Mouse (Mus musculus): Measurements from ENCODE around the gene Slc44a5.
"Not testable (repeated sequence)": the region's sequence is repeated elsewhere in the genome, so short reads cannot be mapped to it uniquely, and the experiment has no call there.

Slc44a5 gene

DNA sequence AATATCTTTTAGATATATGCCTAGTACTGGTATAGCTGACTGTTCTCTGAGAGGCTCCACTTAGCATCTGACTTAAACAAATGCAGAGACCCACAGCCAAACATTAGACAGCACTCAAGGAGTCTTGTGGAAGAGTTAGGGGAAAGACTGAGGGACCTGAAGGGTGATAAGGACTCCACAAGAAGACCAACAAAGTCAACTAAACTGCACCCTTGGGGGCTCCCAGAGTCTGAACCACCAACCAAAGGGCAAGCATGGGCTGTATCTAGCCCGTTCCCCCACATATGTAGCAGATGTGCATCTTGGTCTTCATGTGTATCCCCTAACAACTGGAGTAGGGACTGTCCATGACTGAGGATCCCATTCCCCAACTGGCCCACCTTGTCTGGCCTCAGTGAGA is 271.7 kb downstream of the Slc44a5 start:
- DNase-seq, result no peak

DNA sequence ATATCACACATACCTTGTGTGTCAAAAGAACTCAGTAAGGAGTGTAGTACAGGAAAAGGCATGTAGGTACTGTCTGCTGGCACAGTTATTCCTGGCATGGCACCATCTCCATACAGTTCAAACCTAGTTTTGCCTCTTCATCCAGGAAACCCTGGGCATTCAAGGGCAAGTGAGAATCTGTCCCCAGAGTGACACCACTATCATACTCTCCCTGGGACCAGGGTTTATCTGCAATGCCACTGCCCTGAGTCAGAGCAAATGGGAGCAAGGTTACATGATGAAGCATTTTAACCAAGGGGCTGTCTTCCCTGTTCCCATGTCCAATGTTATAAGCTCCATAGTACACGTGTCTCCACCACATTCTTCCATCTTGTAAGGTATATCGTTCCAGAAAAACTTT is 278.2 kb downstream of the Slc44a5 start:
- no peak for DNase-seq

DNA sequence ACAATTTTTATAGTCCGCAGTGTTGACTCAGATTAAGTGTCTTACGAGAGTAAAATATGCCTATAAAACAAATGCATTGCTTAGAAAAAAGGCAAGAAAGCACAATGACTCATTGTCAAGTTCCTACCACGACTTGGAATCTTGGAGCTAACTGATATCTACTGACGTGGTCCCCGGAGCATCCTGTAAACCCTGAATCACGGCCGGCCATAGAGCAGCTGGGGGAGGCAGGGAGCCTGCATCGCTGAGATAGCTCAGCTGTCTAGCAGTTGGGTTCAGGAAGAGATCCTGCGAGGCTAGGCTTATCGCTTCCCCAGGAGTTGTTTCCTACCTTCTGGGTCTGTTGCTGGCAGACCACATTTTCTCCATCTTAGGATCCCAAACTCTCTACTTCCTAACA is 279.0 kb downstream of the Slc44a5 start:
- DNase-seq, result no peak

DNA sequence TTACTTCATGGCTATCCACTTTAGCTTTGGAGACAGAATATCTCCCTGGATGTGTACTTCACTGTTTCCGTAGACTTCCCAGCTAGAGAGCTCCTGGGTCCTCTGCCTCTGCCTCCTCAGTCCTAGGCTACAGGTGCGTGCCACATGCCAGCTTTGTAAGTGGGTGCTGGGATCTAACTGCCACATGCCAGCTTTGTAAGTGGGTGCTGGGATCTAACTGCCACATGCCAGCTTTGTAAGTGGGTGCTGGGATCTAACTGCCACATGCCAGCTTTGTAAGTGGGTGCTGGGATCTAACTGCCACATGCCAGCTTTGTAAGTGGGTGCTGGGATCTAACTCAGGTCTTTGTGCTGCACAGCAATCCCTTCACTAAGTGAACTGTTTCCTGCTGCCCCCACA is 281.0 kb downstream of the Slc44a5 start:
- DNase-seq, result not testable (repeated sequence)

DNA sequence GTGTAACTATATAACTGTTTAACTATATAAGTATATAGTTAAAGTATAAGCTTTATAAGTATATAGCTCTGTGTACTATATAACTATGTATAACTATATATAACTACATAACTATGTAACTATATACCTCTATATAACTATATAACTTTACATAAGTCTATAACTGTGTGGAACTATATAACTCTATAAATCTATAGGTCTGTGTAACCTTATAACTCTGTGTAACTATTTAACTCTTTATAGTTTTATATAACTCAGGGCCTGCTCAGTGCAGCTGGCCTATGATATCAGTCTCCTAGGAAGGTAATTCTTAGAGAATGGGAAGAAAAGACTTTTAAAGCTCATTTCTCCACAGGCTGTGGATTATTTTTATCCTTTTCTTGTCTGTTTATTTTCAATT is 284.1 kb downstream of the Slc44a5 start:
- DNase-seq, result no peak

DNA sequence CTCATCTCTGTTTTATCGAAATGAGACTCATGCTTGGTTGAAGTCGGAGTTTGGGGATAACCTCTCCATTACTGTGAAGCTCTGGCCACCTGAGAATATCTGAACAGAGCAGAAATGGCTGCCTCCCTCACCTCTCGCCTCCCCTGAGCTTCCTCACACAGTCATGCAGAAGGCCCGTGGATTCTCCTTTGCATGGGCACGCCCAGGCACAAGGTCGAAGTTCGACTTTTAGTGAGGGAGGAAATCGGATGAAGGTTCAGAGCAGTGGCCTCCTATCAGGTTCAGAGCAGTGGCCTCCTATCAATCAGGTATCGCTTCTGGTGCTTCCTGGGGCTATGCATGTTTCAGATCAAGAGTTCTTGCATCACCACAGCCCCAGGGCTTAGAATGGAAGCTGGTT is 295.1 kb downstream of the Slc44a5 start:
- DNase-seq, result no peak

DNA sequence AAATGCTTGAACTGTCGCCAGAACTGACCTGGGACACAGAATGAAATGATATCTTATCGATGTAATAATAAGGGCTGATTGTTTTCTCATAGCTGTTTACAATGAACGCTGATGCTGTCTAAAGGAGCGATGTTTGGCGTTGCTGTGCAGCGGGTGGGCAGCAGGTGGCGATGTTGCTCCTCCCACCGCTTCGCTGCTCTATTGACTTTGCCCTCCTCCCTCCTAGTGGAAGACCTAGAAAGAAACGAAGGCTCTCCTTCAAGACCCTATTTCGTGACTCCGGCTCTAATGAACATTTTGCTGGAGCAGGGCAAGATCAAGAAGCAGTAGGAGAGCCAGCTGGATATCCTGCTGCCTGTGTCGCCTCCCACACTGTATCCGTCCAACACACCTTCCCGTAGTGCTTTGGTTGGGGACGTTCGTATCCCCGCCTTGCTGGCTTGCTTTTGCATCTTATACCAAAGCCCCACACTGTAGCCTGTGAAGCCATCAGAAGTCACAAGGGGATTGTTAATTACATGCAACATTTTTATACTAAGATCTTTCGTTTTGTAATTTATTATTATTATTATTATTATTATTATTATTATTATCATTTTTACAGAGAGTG is 296.6 kb downstream of the Slc44a5 start:
- DNase-seq, result peak; percentile 53

DNA sequence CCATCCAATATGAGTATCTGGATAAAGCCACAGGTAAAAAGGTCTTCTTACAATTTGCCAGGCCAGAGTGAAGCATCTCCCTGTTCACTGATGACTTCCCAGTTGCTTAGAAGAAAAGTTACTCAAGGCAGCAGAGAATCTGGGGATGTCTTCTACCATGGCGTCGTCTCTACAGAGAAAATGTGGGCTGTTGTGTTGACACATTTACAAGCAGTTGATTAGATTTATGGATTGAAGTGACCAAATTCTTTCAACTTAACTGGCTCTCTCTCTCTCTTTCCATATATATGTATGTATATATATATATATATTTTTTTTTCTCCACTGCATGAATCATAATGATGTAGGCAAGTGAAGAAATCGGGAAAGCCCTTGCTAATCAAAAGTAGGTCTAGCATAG is 301.4 kb downstream of the Slc44a5 start:
- DNase-seq, result no peak

DNA sequence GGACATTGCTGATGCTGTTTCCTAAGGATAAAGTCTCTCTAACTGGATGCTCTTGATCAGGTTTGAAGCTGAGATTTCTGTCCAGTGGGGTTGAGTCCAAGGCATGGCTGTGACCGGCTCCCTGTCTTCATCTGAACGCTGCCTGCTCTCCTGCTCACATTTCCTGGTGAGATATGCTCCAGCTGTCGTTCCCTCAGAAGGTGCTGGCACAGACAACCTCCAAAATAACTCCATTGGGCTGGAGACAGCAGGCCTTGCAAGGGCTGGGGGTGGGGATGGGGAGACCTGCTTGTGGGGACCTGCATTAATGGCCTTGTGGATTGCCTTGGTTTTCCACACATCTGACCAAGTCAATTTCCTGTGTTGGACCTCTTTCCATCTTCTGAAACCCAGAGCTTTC is 311.0 kb downstream of the Slc44a5 start:
- DNase-seq, result no peak

DNA sequence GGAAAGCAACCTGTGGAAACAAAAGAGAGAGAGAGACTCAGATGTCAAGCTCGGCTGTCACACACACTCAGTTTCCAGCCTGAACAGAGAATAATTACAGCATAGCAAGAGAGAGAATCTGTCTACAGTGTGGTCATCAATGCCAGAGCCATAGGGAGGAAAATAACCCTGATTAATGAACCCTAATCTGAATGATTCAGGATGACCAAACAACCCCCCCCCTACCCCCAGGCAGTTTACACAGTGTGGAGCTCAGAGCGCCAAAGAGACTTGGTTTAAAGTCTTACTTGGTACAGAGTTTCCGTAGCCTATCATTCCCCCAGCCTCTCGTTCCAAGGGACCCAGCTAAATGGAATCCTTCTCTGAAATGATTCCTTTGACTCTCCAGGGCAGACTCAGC is 312.1 kb downstream of the Slc44a5 start:
- no peak for DNase-seq

DNA sequence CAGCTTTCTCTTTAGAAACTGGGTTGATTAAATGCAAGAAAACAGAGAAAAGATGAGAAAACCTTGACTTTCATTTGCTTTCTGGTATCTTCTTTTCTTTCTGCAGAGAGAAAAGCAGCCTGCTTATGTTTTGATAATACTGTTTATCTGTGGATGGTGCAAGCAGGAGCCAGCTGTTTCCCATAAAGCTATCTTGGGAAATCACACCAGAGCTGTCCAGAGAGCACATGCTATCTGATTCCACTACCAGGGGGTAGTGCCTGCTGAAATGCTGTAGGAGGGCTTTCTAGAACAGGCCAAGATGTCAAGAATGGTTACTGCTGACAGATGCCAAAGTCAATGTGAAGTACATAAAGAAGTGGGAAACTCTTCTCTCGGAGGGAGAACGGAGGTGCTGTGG is 314.0 kb downstream of the Slc44a5 start:
- DNase-seq, result no peak

DNA sequence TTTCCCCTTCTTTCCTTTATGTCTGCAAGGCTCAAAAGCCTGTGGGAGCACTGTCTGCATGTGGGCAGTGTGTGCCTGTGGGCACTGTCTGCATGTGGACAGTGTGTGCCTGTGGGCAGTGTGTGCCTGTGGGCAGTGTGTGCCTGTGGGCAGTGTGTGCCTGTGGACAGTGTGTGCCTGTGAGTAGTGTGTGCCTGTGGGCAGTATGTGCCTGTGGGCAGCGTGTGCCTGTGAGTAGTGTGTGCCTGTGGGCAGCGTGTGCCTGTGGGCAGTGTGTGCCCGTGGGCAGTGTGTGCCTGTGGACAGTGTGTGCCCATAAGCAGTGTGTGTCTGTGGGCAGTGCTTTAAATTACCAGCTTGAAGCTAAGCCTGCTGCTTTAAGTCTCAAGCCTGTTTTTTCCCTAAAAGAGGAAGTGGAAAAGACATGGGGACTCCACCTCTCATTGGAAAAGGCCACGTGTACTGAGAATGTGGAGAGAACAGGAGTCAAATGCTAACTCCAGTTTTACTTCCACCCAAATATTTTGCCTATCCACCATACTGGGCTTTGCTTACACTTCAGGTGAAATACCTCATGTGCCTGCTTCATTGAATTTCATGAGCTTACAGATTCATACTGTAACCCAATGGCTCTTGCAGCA is 315.3 kb downstream of the Slc44a5 start:
- DNase-seq, result no peak

DNA sequence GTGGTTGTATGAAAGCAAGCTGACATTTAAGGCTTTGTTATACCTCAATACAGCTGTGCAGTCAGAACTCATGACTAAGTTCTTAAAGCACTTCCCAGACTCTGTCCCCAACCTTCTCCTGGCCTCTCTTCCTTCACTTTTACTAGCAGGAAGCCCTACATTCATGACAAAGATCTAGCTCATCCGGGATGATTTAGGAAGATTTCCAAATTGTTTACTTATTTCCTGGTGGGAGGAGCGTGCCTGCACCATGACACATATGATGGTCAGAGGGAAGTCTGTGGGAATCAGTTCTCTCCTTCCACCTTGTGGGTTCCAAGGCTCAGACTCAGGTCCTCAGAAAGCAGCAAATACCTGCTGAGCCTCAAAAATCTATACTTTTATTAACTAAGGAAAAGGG is 317.1 kb downstream of the Slc44a5 start:
- DNase-seq, result no peak

DNA sequence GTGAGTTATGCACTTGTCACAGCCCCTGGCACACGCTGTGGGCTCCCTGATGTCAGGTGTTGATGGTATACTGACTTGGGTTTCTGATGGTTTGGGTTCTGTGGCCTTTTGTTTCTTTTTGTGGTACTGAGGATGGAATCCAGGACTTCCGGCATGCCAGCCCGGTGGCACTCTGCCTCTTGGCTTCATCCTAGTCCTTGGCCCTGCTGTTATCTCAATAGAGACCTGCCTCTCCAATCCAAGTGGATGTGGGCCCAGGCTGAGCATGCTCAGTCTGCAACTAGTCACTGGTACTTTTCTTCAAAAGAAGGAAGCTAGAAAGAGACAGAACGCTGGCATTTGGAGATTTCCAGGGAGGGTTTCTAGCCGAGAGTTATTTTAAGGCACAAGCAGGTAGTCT is 318.9 kb downstream of the Slc44a5 start:
- DNase-seq, result no peak

DNA sequence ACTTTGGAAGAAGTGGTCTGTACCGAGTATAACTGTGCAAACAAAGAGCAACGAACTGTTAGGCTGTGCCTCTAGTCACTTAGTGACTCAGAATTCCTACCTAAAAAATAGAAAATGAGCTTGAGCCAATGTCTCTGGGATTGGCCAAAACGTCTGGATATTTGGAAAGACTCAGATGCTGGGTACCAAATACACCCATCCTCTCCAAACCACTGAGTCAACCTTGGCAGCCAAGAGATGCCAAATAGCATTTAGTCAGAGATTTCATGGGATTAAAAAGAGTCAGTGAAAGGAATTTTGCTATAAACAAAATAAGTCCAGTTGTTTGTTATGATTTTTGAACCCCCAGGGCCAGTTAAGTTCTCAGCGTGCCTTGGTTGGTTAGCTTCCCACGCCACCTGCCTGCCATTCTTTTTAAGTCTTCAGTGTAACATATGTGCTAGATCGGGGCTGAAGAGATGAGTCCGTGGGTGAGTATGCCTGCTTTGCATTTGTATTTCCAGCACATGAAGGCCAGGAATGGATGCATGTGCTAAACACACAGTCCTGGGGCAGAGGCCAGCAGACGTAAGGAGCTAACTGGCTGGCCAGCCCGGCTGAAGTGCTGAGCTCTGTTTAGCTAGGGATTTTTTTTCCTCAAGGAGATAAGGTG is 320.7 kb downstream of the Slc44a5 start:
- DNase-seq, result no peak

DNA sequence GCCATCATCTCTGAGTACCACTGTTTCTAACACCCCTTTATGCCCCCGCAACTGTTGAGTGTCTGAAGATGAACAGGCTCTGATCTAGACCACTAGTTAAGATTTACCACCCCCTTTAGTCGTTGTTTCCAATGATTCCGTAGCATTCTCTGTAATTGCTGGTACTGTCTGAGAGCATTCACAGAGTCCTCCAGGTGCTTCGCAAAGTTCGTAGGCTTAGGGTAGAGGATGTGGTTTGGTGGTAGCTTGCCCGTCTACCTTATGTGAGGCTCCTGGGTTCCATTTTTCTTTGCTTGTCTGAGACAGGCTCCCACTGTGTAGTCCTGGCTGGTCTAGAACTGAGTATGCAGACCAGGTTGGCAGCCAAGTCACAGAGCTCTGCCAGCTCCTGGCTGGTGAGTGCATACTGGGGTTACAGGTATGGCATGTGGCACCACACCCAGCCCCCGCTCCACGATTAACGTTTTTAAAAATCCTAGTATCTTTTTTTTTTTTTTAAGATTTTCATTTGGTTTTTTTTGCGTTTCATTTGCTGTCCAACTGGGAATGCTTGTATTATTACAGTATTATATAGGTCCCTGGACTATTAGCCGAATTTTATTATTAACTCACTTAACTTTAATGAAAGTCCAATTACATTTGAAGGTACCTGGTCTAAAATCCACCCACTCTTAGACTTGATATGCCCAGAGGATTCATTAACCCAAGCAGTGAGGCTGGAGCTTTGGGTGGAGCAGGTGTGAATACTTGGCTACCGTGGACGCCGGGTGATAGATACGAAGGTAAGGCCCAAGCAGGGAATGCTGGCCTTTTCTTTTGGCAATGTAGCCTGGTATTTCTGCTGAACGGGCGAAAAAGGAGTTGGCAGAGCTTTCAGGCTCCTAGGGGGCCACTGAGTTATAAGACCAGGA is 321.9 kb downstream of the Slc44a5 start:
- no peak for DNase-seq

DNA sequence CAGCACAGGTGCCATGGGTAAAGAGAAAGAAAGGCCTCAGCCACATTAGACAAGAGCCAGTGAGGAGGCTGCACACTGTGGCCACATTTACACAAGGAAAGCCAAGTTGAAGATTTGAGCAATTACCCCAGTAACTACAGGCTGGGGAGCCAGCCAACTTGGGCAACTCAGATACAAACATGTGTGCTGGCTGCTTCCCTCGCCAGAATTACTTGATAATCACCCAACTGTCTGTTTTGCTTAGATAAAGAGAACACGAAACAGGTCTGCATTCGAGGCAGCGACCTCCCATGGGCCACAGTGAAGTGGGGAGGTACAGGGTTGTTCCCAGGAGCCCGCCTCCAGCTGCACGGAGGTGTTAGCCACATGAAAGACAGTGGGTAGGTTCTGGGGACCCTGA is 324.3 kb downstream of the Slc44a5 start:
- DNase-seq, result peak; percentile 40

DNA sequence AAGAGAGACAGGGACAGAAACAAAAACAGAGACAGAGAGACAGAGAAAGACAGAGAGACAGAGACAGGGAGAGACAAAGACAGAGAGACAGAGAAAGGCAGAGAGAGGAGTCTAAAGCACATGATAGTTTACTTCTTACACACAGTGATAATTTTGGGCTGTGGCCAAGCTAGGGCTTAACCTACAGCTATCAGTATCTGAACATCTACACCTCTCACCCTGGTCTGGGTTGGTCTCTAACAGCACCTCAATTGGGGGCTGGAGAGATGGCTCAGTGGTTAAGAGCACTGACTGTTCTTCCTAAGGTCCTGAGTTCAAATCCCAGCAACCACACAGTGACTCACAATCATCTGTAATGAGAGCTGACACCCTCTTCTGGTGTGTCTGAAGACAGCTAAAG is 325.3 kb downstream of the Slc44a5 start:
- DNase-seq, result peak; percentile 7

DNA sequence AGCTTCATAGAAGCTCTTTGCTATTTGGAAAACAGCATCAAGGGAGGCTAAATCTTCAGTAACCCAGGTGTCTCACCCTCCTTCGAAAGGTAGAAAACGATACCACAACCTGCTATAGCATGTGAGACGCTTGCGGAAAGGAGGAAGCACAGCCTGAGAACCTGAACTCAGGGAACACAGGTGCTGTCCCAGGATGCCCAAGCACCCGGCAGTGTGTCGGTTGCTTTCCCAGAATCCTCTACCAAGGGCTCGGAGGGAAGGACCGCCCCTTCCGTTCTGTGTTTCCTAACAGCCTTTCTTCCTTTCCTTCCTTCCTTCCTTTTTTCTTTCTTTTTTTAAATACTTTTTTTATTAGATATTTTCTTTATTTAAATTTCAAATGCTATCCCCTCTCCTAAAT is 326.8 kb downstream of the Slc44a5 start:
- DNase-seq, result no peak

DNA sequence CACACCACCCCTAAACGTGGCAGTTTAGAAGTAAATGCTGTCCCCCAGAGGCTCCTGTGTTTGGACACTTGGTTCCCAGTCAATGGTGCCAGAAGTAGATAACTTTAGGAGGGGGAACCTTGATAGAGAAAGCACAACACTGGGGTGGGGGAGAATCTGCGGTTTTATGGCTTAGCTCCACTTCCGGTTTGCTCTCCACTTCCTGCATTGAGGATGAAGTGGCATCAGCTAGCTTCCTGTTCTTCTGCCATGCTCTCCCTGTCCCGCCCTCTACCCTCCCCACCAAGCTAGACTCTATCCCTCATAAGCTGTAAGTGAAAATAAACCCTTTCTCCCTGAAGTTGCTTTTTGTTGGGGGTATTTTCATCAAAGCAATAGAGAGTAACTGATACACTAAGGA is 327.9 kb downstream of the Slc44a5 start:
- DNase-seq, result no peak

DNA sequence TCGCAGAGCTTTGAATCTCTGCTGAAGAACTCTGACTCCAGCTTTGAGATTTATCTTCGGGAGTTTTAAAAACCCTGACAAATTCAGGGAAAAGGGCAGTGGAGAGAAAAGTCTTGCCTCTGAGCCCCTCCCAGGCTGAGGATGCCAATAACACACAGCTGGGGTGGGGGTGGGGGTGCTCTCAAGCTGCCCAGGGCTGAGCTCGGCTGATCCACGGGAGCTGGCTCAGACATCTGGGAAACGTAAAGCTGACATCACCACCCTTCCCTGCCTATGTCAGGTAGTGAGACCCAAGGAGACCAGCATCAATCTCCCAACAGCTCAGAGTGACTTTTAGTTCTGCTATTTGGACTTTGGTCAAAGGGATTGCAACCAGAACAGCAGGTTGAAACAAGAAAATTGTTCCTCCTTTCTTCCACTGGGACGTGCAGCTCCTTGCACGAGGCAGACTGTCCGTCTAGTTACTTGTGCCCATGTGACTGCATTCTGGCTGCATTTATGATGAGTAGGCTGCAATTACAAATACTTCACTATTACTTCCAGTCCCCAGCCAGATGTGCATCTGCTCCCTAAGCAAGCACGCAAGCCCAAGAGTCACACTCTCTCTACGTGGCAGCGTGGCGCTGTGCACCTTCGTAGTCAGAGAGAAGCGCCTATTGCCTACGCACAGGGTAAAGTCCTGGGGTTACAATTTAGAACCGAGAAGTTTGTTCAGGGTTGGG is 332.1 kb downstream of the Slc44a5 start:
- DNase-seq, result no peak

DNA sequence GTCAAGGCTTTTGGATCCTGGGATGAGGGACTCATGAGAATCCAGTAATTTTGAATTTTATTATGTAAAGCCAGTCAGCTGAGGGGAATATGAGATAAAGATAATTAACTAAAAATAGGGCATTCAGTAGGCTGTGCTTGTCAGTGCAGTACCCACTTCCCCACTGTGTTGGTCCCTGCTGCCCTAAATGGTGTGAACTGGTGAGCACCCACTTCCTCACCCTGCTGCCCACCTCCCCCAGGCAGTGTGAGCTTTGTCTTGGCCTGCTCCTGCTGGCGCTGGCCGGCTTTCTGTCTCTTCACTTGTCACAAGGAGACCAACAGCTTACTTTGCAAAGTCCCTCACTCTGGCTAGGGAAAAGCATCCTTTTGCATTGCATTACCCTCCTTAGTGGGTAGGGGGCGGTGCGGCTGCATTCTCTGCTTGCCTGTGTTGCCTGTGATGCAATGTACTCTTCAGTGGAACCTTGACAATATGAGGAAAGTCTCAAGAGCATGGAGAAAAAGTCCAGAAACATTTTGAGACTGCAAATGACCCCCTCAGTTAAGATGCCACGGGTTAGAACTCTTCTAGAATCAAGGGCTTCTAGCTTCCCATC is 344.5 kb downstream of the Slc44a5 start:
- no peak for DNase-seq

Data from liver (tissue).